Mouse (Mus musculus): ENCODE results near the gene Hnrnpll. TPM values are rescaled to one million over a fixed set of nuclear protein-coding genes. Genes with fewer than 3 reads are reported as not detected.
"Not testable (repeated sequence)": the region's sequence is repeated elsewhere in the genome, so short reads cannot be mapped to it uniquely, and the experiment has no call there.

Hnrnpll gene
- total RNA-seq, 2 experiments from 2014 or later, result 22.9 to 27.7 TPM

- no peak for DNase-seq
Measured at GRCm38 (mm10) chr17:80059731-80060130, 2.4 kb downstream of the Hnrnpll start.

GRCm38 (mm10) chr17:80058501-80058900, 3.6 kb downstream of the Hnrnpll start:
- DNase-seq, result no peak

- no peak for DNase-seq
Measured at GRCm38 (mm10) chr17:80053931-80054734, 8.0 kb downstream of the Hnrnpll start.

- no peak for DNase-seq
Measured at GRCm38 (mm10) chr17:80051682-80052081, 10.5 kb downstream of the Hnrnpll start.

- not testable (repeated sequence) for DNase-seq
Measured at GRCm38 (mm10) chr17:80049300-80049699, 12.8 kb downstream of the Hnrnpll start.

GRCm38 (mm10) chr17:80048230-80048629, 13.9 kb downstream of the Hnrnpll start:
- peak; percentile 55 for DNase-seq

GRCm38 (mm10) chr17:80041739-80042138, 20.4 kb downstream of the Hnrnpll start:
- DNase-seq, result no peak

GRCm38 (mm10) chr17:80028675-80029074, 33.5 kb downstream of the Hnrnpll start:
- DNase-seq, result no peak

- no peak for DNase-seq
Measured at GRCm38 (mm10) chr17:80026189-80026936, 35.8 kb downstream of the Hnrnpll start.

- no peak for DNase-seq
Measured at GRCm38 (mm10) chr17:80022090-80022489, 40.0 kb downstream of the Hnrnpll start.

GRCm38 (mm10) chr17:80020495-80020894, 41.6 kb downstream of the Hnrnpll start:
- DNase-seq, result no peak

GRCm38 (mm10) chr17:80018976-80019541, 43.1 kb downstream of the Hnrnpll start:
- DNase-seq, result peak; percentile 37

GRCm38 (mm10) chr17:80018239-80018975, 43.7 kb downstream of the Hnrnpll start:
- DNase-seq, result no peak

- DNase-seq, result peak; percentile 57
Measured at GRCm38 (mm10) chr17:80017389-80017788, 44.7 kb downstream of the Hnrnpll start.

GRCm38 (mm10) chr17:80016400-80016799, 45.7 kb downstream of the Hnrnpll start:
- DNase-seq, result not testable (repeated sequence)

GRCm38 (mm10) chr17:80014361-80014809, 47.7 kb downstream of the Hnrnpll start:
- DNase-seq, result no peak

GRCm38 (mm10) chr17:80009926-80010325, 52.2 kb downstream of the Hnrnpll start:
- DNase-seq, result no peak

GRCm38 (mm10) chr17:80008847-80009246, 53.3 kb downstream of the Hnrnpll start:
- DNase-seq, result peak; percentile 48

GRCm38 (mm10) chr17:80004345-80005239, 57.5 kb downstream of the Hnrnpll start:
- DNase-seq, result peak; percentile 76

- DNase-seq, result not testable (repeated sequence)
Measured at GRCm38 (mm10) chr17:80003851-80004250, 58.3 kb downstream of the Hnrnpll start.

GRCm38 (mm10) chr17:80002385-80002852, 59.7 kb downstream of the Hnrnpll start:
- DNase-seq, result peak; percentile 66

Measured in gastrocnemius, postnatal 10 days (tissue).